Mouse (Mus musculus): Measurements from ENCODE around the gene Asic2.
"Not testable (repeated sequence)": the region's sequence is repeated elsewhere in the genome, so short reads cannot be mapped to it uniquely, and the experiment has no call there.

The Asic2 gene

DNA sequence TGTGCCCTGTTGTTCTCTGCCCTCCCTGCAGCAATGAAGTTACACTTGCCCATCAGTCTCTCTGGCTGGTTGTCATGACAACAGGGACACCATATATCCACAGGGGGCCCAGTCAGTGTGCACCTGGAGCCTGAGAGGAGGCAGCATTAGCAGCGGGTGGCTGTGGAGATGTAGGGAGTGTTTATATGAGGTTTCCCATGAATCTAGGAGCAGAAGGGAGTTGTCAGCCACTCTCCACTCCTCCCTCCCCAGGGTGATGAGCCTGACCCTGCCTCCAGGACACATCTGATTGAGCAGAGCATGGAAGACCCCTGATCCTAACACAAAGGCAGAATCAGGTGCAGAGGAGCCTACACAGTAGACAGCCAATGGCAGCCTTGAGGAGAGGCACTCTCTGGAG, 514.1 kb downstream of the Asic2 start:
- no peak for DNase-seq (ENCODE audit: low spot score)

- DNase-seq (ENCODE audit: low spot score) = no peak
These were observed 519.0 kb downstream of the Asic2 start for GRCm38 (mm10) chr11:81449271-81449705.

DNA sequence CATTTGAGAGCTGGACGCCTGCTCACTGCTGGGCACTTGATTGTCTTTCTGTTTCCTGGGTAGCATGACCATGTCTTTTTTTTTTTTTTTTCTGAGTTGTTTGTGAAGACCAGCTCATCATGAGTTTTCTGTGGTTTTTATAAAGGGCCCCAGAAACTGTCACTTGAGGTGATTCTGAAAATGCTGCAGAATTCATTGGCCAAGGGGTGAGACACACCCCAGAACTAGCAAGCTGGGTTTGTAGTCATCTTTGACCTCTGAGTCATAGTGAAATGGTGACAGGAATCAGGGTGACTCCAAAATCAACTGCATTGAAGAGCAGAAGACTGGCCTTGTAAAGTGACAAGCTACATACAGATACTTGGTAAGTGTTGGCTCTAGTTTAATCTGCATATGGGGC, 521.9 kb downstream of the Asic2 start:
- DNase-seq (ENCODE audit: low spot score) = no peak

- DNase-seq (ENCODE audit: low spot score) = no peak
These were observed 541.4 kb downstream of the Asic2 start for GRCm38 (mm10) chr11:81426857-81427256.

- DNase-seq (ENCODE audit: low spot score) = no peak
These were observed 549.1 kb downstream of the Asic2 start for GRCm38 (mm10) chr11:81419112-81419511.

- no peak for DNase-seq (ENCODE audit: low spot score)
These were observed 550.2 kb downstream of the Asic2 start for GRCm38 (mm10) chr11:81418027-81418426.

DNA sequence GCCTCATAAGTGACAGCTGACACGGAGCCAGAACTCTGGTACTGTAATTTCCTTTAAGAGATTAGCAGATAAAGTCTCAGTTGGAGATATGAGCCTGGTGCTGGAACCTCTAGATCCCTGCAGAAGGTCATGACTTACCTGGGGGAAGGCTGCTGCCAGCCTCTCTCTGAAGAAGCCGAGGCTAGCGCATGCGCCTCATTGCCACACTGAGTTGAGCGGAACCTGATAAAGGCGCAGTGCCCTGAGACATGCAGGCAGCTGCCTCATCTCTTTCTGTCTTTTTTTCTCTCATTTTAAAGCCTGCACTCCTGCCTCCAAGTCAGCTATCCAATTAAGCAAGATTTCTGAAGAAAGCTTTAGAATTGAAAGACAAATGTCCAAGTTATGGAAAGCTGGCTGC, 551.9 kb downstream of the Asic2 start:
- DNase-seq (ENCODE audit: low spot score) = no peak

DNA sequence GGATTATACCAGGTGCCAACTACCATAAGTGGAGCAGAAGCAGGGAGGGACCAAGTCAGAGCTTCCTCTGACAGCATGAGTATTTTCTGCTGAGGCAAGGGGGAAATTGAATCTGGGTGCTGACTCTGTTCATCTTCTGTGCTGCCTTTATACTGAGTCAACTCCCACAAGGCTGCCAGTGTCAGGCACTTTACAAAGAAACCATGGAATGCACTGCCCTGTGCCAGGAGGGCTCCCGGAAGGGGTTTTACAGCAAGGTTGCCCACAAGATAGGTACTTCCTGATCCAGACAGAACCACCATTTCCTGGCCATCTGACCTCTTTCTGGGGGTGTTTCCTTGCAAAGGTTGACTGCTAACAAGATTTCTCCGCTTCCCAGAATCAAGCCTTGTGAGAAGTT, 553.7 kb downstream of the Asic2 start:
- no peak for DNase-seq (ENCODE audit: low spot score)

DNA sequence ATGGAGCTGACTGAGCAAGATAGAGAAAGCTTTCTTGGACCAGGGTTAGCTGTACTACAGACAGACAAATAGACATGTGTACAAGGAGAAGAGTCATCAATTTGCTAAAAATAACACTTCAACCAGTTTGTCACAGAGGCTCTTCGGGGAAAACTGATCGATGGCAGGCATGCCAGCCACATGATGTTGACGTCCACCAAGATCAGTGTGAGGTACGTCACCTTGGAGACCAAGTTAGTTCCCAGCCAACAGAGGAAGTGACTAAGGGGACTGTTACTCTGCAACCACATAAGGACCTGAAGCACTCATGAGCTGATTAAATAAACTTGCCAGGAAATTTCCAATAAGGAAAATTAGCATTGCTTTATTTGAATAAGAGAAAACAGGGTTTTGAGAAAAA, 557.0 kb downstream of the Asic2 start:
- no peak for DNase-seq (ENCODE audit: low spot score)

GRCm38 (mm10) chr11:81405951-81406350, 562.3 kb downstream of the Asic2 start:
- no peak for DNase-seq (ENCODE audit: low spot score)

DNA sequence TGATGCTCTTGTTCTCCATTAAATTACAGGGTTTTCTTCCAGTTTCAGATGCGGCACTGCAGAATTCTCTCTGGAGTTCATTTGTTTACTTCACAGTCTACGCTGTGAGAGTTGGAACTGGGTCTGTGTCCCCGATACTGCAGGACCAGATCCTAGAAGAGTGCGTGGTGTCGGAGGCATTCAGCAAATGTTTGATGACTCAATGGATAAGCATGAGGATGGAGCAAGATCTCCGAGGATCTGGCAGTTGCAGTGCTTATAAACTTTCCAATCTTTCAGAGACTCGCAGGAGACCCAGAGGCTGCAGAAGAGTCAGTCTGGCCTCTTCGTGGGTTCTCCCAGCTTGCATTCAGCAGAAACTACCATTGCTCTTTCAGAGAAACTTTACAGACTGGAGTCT, 566.0 kb downstream of the Asic2 start:
- DNase-seq (ENCODE audit: low spot score) = no peak

GRCm38 (mm10) chr11:81392855-81393254, 575.4 kb downstream of the Asic2 start:
- DNase-seq (ENCODE audit: low spot score) = no peak

DNA sequence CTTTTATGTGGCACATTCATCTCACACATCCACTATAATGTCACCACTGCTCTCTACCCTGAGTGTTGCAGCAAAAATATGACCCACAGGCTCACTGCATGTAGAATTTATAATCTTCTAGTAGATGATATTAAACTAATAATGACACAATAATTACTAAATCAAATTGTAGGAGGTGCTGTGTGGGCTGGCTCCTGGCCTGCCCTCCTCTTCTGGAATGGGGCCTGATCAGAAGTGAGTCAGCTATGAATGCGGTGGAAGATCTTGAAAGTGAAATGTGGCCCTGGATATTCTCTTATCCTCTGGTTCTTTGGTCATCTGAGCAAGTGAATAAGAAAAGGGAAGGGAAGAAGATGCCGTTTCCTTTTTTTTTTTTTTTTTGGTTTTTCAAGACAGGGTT, 582.1 kb downstream of the Asic2 start:
- no peak for DNase-seq (ENCODE audit: low spot score)

- no peak for DNase-seq (ENCODE audit: low spot score)
These were observed 582.7 kb downstream of the Asic2 start for GRCm38 (mm10) chr11:81385547-81385946.

GRCm38 (mm10) chr11:81374841-81375240, 593.4 kb downstream of the Asic2 start:
- peak; percentile 28 for DNase-seq (ENCODE audit: low spot score)

GRCm38 (mm10) chr11:81374003-81374710, 594.1 kb downstream of the Asic2 start:
- no peak for DNase-seq (ENCODE audit: low spot score)

GRCm38 (mm10) chr11:81371545-81371944, 596.7 kb downstream of the Asic2 start:
- no peak for DNase-seq (ENCODE audit: low spot score)

GRCm38 (mm10) chr11:81370426-81370810, 597.8 kb downstream of the Asic2 start:
- DNase-seq (ENCODE audit: low spot score) = no peak

GRCm38 (mm10) chr11:81369497-81370425, 598.5 kb downstream of the Asic2 start:
- DNase-seq (ENCODE audit: low spot score) = no peak

DNA sequence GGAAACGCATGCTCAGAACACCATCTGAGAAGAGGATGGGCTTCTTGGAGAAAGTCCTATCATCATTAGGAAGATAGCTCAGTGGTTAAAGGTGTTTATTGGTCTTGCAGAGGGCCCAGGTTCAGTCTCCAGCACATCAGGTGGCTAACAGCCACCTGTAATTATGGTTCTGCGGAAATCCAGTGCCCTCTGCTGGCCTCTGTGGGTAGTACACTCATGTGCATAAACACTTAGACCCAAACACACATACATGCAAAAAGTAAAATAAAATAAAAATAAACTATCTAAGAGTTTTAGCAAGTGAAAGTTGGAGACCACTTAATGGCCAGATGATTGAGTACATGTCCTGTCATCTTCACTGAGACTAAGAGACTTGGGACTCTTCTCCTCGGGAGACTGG, 603.8 kb downstream of the Asic2 start:
- no peak for DNase-seq (ENCODE audit: low spot score)

DNA sequence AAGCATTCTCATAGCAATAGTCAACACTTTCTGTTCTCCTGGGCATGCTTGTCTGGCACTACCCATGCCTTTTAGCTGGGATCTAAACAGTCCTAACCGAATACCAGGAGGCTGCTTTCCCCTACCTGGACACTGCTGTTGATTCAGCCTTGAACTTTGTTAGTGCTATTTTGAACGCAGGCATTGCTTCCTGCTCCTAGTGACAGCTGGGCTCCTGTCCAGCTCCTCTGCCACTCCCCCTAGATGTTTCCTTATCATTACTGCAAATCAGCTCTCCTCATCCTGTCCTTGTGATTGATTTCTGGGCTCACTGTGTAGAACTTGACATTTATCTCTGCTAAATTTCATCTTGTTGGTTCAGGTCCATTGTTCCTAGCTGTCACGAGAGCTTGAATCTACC, 605.8 kb downstream of the Asic2 start:
- DNase-seq (ENCODE audit: low spot score) = no peak

GRCm38 (mm10) chr11:81361040-81361439, 607.2 kb downstream of the Asic2 start:
- no peak for DNase-seq (ENCODE audit: low spot score)

- not testable (repeated sequence) for DNase-seq (ENCODE audit: low spot score)
These were observed 617.8 kb downstream of the Asic2 start for GRCm38 (mm10) chr11:81350498-81350897.

All from adipocyte (in vitro differentiated cells).